Mouse (Mus musculus) adrenal gland, adult 2 months (tissue): ENCODE measurements at regions not wholly inside any gene's neighbourhood (a gene's known extent, or its start where the extent isn't known, plus 50 kb on each side); places are given as distances from the start of the nearest gene placed in this dataset.
A peak's percentile ranks its signal among the peaks of the same experiment; 100 is the strongest.

Experiments
- DNase-seq: peaks from one replicate; pipeline ENCODE4 v3.0.0; 2021

DNA sequence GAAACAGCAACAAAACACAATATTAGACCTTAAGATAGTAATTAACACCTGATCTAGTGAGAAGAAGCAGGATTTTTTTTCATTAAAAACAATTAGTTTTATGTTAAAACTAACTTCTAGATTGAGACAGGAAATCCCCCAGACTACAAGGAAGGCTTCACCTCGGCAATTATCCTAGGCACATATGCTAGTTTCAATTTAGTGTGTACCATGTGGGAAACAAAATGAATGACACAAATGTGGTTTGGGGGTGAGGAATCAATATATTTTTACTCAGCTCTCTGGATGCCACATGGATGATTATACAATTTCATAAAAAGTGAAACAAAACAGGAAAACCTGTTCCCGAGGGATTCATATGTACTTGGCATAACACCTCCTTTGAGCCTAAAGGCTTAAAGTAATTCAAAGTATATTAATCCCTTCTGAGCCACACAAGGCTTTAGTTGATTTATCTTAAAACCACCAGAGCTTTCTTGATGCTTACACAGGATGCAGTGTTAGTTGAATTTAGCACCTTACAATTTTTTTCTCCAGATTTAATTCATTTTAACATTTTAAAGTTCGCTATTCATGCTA, 244.7 kb downstream of the Manea start:
- no peak for DNase-seq

GRCm38 (mm10) chr4:26070606-26071005, 270.6 kb upstream of the Fut9 start:
- peak; percentile 44 for DNase-seq

DNA sequence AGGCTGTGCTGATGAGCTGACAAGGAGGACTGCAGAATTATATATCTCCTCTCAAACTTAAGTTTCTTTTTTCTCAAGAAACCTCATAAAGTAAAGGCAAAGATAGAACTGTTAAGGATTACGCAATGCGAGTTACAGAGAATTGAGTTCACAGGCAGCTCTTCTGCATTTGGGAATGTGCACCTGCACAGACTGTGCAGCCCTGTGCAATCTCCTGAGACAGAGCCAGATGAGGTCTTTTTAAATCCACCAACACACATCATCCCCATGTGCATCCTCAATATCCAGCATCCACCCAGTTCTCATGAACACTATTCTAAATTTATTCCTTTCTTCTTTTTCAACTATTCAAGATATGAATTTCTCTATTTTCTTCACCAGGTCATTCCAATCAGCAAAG, 269.4 kb upstream of the Fut9 start:
- no peak for DNase-seq
